Mouse (Mus musculus) midbrain, embryonic 16.5 days (tissue): ENCODE results near the gene Ip6k2. TPM values are rescaled to one million over a fixed set of nuclear protein-coding genes. Genes with fewer than 3 reads are reported as not detected.

Experiments used
- ATAC-seq: fragments of 200-750 bp; cut with Nextera tagmentation; 2 replicates; pipeline ENCODE4 v1.8.0; 2017; ENCODE audit warnings: moderate TSS enrichment
- H3K27ac ChIP-seq: fragments of 300-500 bp; sonication (generic); 2 replicates; pipeline ENCODE4 v1.5.1; 2014; ENCODE audit warnings: mild to moderate bottlenecking, low read length, mixed read lengths
- H3K27me3 ChIP-seq: fragments of 300-500 bp; sonication (generic); 2 replicates; pipeline ENCODE4 v1.6.1; 2014; ENCODE audit warnings: low read depth, low read length, mixed read lengths; ENCODE audit not compliant: control insufficient read depth, insufficient read depth
- H3K36me3 ChIP-seq: fragments of 300-500 bp; sonication (generic); 2 replicates; pipeline ENCODE4 v1.6.1; 2014; ENCODE audit warnings: mild to moderate bottlenecking, low read length, moderate library complexity, mixed read lengths; ENCODE audit not compliant: control insufficient read depth, insufficient read depth
- H3K4me1 ChIP-seq: fragments of 300-500 bp; sonication (generic); 2 replicates; pipeline ENCODE4 v1.6.1; 2014; ENCODE audit warnings: mild to moderate bottlenecking, low read length, mixed read lengths; ENCODE audit not compliant: control insufficient read depth, insufficient read depth
- H3K4me2 ChIP-seq: fragments of 300-500 bp; sonication (generic); 2 replicates; pipeline ENCODE4 v1.6.1; 2014; ENCODE audit warnings: mild to moderate bottlenecking, low read length, mixed read lengths
- H3K4me3 ChIP-seq: fragments of 300-500 bp; sonication (generic); 2 replicates; pipeline ENCODE4 v1.5.1; 2014; ENCODE audit warnings: low read depth, mild to moderate bottlenecking, low read length, moderate library complexity, mixed read lengths
- H3K9ac ChIP-seq: fragments of 300-500 bp; sonication (generic); 2 replicates; pipeline ENCODE4 v1.6.1; 2014; ENCODE audit warnings: low read depth, low read length, mixed read lengths
- H3K9me3 ChIP-seq: fragments of 300-500 bp; sonication (generic); replicated peaks from 2 replicates; pipeline ENCODE4 v1.6.1; 2014; ENCODE audit warnings: mild to moderate bottlenecking, low read length, mixed read lengths; ENCODE audit not compliant: control insufficient read depth, poor library complexity, severe bottlenecking
- WGBS: fragments of 180-500 bp; shearing (Covaris S2); extraction: QIAGEN DNeasy Blood & Tissue Kit; methylation state at CpG from one replicate; pipeline ENCODE4 v1.1.7; 2014; 5-methylcytosine and 5-hydroxymethylcytosine counted together
- polyA plus RNA-seq: library from polyadenylated mRNA; unstranded; fragments of >200 nt; fragmentation: Nextera tagmentation; extraction: Ambion mirVana; gene quantifications from 2 replicates; pipeline ENCODE4 v1.2.1, GENCODE M21; 2015

The Ip6k2 gene
- polyA plus RNA-seq, 1 experiment from 2014 or later: 222 TPM

GRCm38 (mm10) chr9:108752142-108752920, 31.3 kb upstream of the Ip6k2 start:
- no peaks in the 10 kb centered on the region for H3K27me3 ChIP-seq
- H3K9me3 ChIP-seq: no peaks in the 10 kb centered on the region
- 83% methylated on average over 10 of the region's 11 CpGs for WGBS
- ATAC-seq: no peak
- H3K9ac ChIP-seq: no peak overlapping the region
- H3K36me3 ChIP-seq: peaks cover 8% of the 10 kb centered on the region; the same call in 1 of the 2 replicates
- no peak overlapping the region for H3K4me2 ChIP-seq
- H3K27ac ChIP-seq: no peak overlapping the region
- H3K4me1 ChIP-seq: no peaks in the 10 kb centered on the region
- no peak overlapping the region for H3K4me3 ChIP-seq

GRCm38 (mm10) chr9:108753326-108753725, 30.3 kb upstream of the Ip6k2 start:
- Histone ChIP-seq H3K4me1 (no peaks in the 10 kb centered on the region), H3K9ac (no peak overlapping the region), H3K4me3 (no peak overlapping the region), H3K4me2 (no peak overlapping the region), H3K27me3 (no peaks in the 10 kb centered on the region), H3K9me3 (no peaks in the 10 kb centered on the region), H3K27ac (no peak overlapping the region), H3K36me3 (0 out of 2 replicates have a peak, but pooled peaks cover 2% of the 10 kb centered on the region)
- 64% methylated on average over 9 of the region's 9 CpGs for WGBS
- no peak for ATAC-seq

- Histone ChIP-seq H3K4me1 (no peaks in the 10 kb centered on the region), H3K4me2 (no peak overlapping the region), H3K27me3 (no peaks in the 10 kb centered on the region), H3K4me3 (no peak overlapping the region), H3K9me3 (no peaks in the 10 kb centered on the region), H3K27ac (no peak overlapping the region), H3K9ac (no peak overlapping the region), H3K36me3 (no peaks in the 10 kb centered on the region)
- WGBS: 88% methylated on average over 3 of the region's 3 CpGs
- no peak for ATAC-seq
Measured at GRCm38 (mm10) chr9:108753976-108754375, 29.6 kb upstream of the Ip6k2 start.

GRCm38 (mm10) chr9:108754423-108754822, 29.2 kb upstream of the Ip6k2 start:
- H3K9me3 ChIP-seq: no peaks in the 10 kb centered on the region
- no peak for ATAC-seq
- H3K36me3 ChIP-seq: no peaks in the 10 kb centered on the region
- H3K27me3 ChIP-seq: no peaks in the 10 kb centered on the region
- no peaks in the 10 kb centered on the region for H3K4me1 ChIP-seq
- WGBS: 84% methylated on average over 5 of the region's 5 CpGs
- no peak overlapping the region for H3K27ac ChIP-seq
- no peak overlapping the region for H3K4me3 ChIP-seq
- H3K9ac ChIP-seq: no peak overlapping the region
- no peak overlapping the region for H3K4me2 ChIP-seq

GRCm38 (mm10) chr9:108757406-108757805, 26.2 kb upstream of the Ip6k2 start:
- ATAC-seq: no peak
- H3K36me3 ChIP-seq: no peaks in the 10 kb centered on the region

GRCm38 (mm10) chr9:108759121-108759520, 24.5 kb upstream of the Ip6k2 start:
- no peak overlapping the region for H3K4me2 ChIP-seq
- no peak for ATAC-seq
- 96% methylated on average over 20 of the region's 20 CpGs for WGBS
- no peaks in the 10 kb centered on the region for H3K27me3 ChIP-seq
- H3K4me1 ChIP-seq: no peaks in the 10 kb centered on the region
- H3K27ac ChIP-seq: no peak overlapping the region
- H3K9ac ChIP-seq: no peak overlapping the region
- no peak overlapping the region for H3K4me3 ChIP-seq
- no peaks in the 10 kb centered on the region for H3K36me3 ChIP-seq
- no peaks in the 10 kb centered on the region for H3K9me3 ChIP-seq

More at GRCm38 (mm10) chr9:108757406-108757805, 26.2 kb upstream of the Ip6k2 start:
- Histone ChIP-seq H3K9ac (no peak overlapping the region), H3K27me3 (no peaks in the 10 kb centered on the region), H3K4me1 (no peaks in the 10 kb centered on the region), H3K9me3 (no peaks in the 10 kb centered on the region), H3K4me3 (no peak overlapping the region), H3K27ac (no peak overlapping the region), H3K4me2 (no peak overlapping the region)
- WGBS: 68% methylated on average over 6 of the region's 6 CpGs

- Histone ChIP-seq H3K4me1 (no peaks in the 10 kb centered on the region), H3K36me3 (no peaks in the 10 kb centered on the region), H3K9ac (no peak overlapping the region), H3K9me3 (no peaks in the 10 kb centered on the region), H3K4me3 (no peak overlapping the region), H3K27me3 (no peaks in the 10 kb centered on the region), H3K4me2 (no peak overlapping the region), H3K27ac (no peak overlapping the region)
- 56% methylated on average over 2 of the region's 2 CpGs for WGBS
- ATAC-seq: no peak
Measured at GRCm38 (mm10) chr9:108759805-108760204, 23.8 kb upstream of the Ip6k2 start.

- Histone ChIP-seq H3K36me3 (no peaks in the 10 kb centered on the region), H3K27me3 (no peaks in the 10 kb centered on the region), H3K4me3 (no peak overlapping the region), H3K9ac (no peak overlapping the region), H3K4me1 (no peaks in the 10 kb centered on the region), H3K9me3 (no peaks in the 10 kb centered on the region), H3K27ac (no peak overlapping the region), H3K4me2 (no peak overlapping the region)
- no peak for ATAC-seq
Measured at GRCm38 (mm10) chr9:108761561-108761960, 22.0 kb upstream of the Ip6k2 start.

GRCm38 (mm10) chr9:108764971-108765370, 18.6 kb upstream of the Ip6k2 start:
- Histone ChIP-seq H3K36me3 (no peaks in the 10 kb centered on the region), H3K9me3 (no peaks in the 10 kb centered on the region), H3K27ac (no peak overlapping the region), H3K4me2 (no peak overlapping the region), H3K4me3 (no peak overlapping the region), H3K27me3 (no peaks in the 10 kb centered on the region), H3K9ac (no peak overlapping the region), H3K4me1 (no peaks in the 10 kb centered on the region)
- WGBS: 81% methylated on average over 10 of the region's 10 CpGs
- ATAC-seq: no peak
